Mouse (Mus musculus): ENCODE measurements at regions not wholly inside any gene's neighbourhood (a gene's known extent, or its start where the extent isn't known, plus 50 kb on each side); places are given as distances from the start of the nearest gene placed in this dataset.

GRCm38 (mm10) chr8:89566461-89566860, 522.5 kb upstream of the Sall1 start:
- TF ChIP-seq CTCF (IDR thresholded peaks at IDR 0.05; ENCODE audit: control insufficient read depth, insufficient read depth, low read length) (no peak), POLR2A (IDR thresholded peaks at IDR 0.05; ENCODE audit: borderline replicate concordance, control insufficient read depth, low read depth, low read length) (no peak)

Data from bone marrow, adult 2 months (tissue).